Mouse (Mus musculus) olfactory bulb, adult 2 months (tissue): ENCODE measurements around the gene Calhm3. TPM values are rescaled to one million over a fixed set of nuclear protein-coding genes. Genes with fewer than 3 reads are reported as not detected.
A peak's percentile ranks its signal among the peaks of the same experiment; 100 is the strongest.

Experiments
- H3K27ac ChIP-seq: fragments of 200-500 bp; 2 replicates; pipeline ENCODE4 v1.5.1; 2012; ENCODE audit warnings: low read depth, low read length; ENCODE audit not compliant: insufficient read depth
- H3K4me1 ChIP-seq: fragments of 200-500 bp; 2 replicates; pipeline ENCODE4 v1.6.1; 2012; ENCODE audit warnings: low read length; ENCODE audit not compliant: control insufficient read depth, insufficient read depth
- H3K4me3 ChIP-seq: fragments of 200-500 bp; 2 replicates; pipeline ENCODE4 v1.5.1; 2012; ENCODE audit warnings: mild to moderate bottlenecking, low read depth, low read length, moderate library complexity; ENCODE audit not compliant: insufficient read depth
- CTCF ChIP-seq: fragments of 200-500 bp; IDR thresholded peaks from 2 replicates; pipeline ENCODE4 v1.5.1; 2012; ENCODE audit warnings: low read depth, mild to moderate bottlenecking, low read length, moderate library complexity; ENCODE audit not compliant: insufficient read depth
- POLR2A ChIP-seq: fragments of 200-500 bp; IDR thresholded peaks from 2 replicates; pipeline ENCODE4 v1.6.1; 2012; ENCODE audit warnings: mild to moderate bottlenecking, low read depth, low read length, moderate library complexity; ENCODE audit not compliant: insufficient read depth
- WGBS: fragments of 180-500 bp; shearing (Covaris S2); methylation state at CpG from one replicate; pipeline ENCODE4 v1.1.7; 2018; 5-methylcytosine and 5-hydroxymethylcytosine counted together
- polyA plus RNA-seq: library from polyadenylated mRNA; stranded (reverse); fragments of >200 nt; gene quantifications from 2 replicates; pipeline ENCODE4 v1.2.4, GENCODE M21; 2012; ENCODE audit warnings: low replicate concordance; ENCODE audit not compliant: missing spikeins, insufficient read depth, insufficient read length

Gene Calhm3
- polyA plus RNA-seq, 1 experiment: not detected

GRCm38 (mm10) chr19:47186514-47187275 is 29.1 kb upstream of the Calhm3 start:
- H3K4me1 ChIP-seq: peaks cover 16% of the 10 kb centered on the region
- no peak overlapping the region for H3K4me3 ChIP-seq
- WGBS: 33% methylated on average over 15 of the region's 15 CpGs
- no peak overlapping the region for H3K27ac ChIP-seq
- no peak for TF ChIP-seq POLR2A

- WGBS: 50% methylated on average over 4 of the region's 4 CpGs
- H3K4me1 ChIP-seq: peaks cover 16% of the 10 kb centered on the region
- TF ChIP-seq POLR2A (no peak), CTCF (no peak)
- H3K27ac ChIP-seq: no peak overlapping the region
- H3K4me3 ChIP-seq: no peak overlapping the region
Observed at GRCm38 (mm10) chr19:47184736-47185135, 27.2 kb upstream of the Calhm3 start.

DNA sequence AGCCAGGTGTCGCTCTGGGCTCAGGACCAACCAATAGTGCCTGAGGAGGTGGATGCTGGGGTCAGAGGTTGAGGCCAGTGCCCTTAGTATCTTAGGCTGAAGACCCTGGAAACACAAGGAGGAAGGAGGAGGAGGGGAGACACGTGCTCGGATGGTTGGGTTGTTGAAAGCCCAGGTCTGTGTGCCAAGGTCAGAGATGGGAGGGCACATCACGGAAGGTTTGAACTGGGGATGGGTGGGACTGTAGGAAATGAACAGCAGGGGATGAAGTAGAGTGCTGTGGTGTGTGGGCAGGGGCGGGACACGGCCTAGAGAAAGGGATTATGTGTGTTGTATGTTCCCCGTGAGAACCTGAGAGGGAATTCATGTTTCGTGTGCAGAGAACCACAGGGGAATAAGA is 26.7 kb upstream of the Calhm3 start:
- no peak overlapping the region for H3K27ac ChIP-seq
- TF ChIP-seq POLR2A (no peak), CTCF (no peak)
- 75% methylated on average over 8 of the region's 8 CpGs for WGBS
- peaks cover 20% of the 10 kb centered on the region for H3K4me1 ChIP-seq
- no peak overlapping the region for H3K4me3 ChIP-seq

DNA sequence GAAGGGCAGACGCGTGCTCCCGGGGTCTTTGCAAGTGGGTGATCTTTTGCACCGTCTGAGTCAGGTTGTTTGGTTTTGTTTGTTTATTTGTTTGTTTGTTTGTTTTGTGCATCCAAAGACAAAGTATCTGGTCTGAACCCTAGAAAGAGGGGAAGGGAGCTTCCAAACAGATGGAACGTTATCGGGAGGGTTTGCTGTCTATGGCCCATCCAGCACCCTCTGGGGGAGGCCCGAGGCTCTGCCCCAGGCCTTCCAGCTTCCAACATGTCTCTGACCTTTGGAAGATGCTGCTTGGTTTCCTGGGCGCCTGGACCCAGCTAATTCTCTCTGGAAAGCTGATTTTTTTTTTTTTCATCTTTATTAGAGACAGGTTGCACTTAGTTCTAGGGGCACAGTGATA is 22.4 kb upstream of the Calhm3 start:
- no peak overlapping the region for H3K27ac ChIP-seq

DNA sequence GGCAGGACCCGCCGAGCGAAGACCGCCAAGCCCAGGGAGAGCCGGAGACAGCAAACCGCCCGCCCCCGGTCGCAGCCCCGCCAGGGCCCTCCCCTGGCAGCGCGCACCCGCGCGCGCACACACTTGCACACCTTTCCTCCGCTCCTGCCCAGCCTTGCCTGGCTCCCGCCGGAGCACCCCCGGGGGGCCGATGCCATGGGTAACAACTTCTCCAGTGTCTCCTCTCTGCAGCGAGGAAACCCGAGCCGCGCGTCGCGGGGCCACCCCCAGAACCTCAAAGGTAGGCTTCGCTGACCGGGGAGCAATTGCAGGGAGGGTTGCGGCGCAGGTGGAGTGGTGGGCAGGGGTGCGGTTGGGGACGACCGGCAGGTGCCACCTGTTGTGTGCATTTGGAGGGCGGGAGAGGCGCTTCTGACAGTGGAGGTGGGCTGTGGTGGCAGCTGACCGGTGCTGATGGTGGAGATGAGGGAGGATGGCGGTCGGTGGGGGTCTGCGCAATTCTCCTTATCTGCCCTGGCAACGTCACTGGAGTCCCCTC is 21.8 kb upstream of the Calhm3 start:
- TF ChIP-seq CTCF (no peak), POLR2A (no peak)
- peak overlapping the region; percentile 69 for H3K4me3 ChIP-seq
- 1% methylated on average over 42 of the region's 42 CpGs for WGBS
- H3K4me1 ChIP-seq: peaks cover 12% of the 10 kb centered on the region
- no peak overlapping the region for H3K27ac ChIP-seq

More for the DNA sequence above, 22.4 kb upstream of the Calhm3 start:
- 21% methylated on average over 8 of the region's 8 CpGs for WGBS
- Histone ChIP-seq H3K4me3 (peak overlapping the region; percentile 69), H3K4me1 (peaks cover 13% of the 10 kb centered on the region)
- TF ChIP-seq CTCF (no peak), POLR2A (no peak)

DNA sequence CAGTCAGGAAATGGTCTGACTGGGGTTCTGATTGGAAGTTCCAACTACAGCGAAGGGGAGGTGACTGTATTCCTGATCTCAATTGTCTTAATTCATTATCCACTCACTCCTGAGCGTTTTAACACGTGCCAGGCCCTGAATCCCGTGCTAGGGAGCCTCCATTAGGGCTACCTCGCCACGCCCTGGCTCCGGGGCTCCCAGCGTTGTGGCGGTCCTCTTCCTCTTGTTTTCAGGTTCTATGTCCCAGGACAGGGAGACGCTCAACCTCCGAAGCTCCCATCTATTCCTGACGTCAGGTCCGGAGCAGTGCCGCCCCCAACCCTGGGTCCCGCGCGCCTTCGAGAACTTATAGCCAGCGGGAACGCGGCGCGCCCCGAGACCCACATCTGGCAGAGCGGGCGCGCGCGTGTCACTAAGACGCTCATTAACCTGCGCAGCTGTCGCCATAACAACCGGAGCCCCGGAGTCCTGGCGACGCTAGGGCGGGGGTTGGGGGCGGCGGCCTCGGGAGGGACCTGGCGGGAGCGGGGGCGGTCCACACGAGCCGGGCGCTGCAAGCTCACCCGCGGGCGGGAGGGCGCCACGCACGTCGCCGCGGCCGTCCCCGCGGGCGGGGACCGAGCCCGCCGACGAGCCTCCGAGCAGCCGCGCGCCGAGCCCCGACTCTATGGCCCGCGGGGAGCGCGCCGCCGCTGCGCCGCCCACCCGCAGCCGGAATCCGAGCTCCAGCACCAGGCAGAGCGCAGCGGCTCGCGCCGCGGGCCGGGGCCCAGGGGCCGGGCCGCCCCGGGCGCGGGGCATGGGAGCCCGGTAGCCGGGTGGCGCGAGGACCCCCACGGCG is 21.1 kb upstream of the Calhm3 start, which contains the start of gene Neurl1a:
Gene Neurl1a (plus strand): TSS at position 390 of the 841 bp plus-strand sequence.
- TF ChIP-seq POLR2A (no peak), CTCF (no peak)
- peaks cover 7% of the 10 kb centered on the region for H3K4me1 ChIP-seq
- 1% methylated on average over 97 of the region's 98 CpGs for WGBS
- H3K27ac ChIP-seq: no peak within 1 kb of the TSS
- peak within 1 kb of the TSS; percentile 69 for H3K4me3 ChIP-seq

- WGBS: 34% methylated on average over 10 of the region's 10 CpGs
- no peak overlapping the region for H3K4me3 ChIP-seq
- no peak overlapping the region for H3K27ac ChIP-seq
- TF ChIP-seq POLR2A: no peak
- TF ChIP-seq CTCF: no peak
- H3K4me1 ChIP-seq: peaks cover 7% of the 10 kb centered on the region
Observed at GRCm38 (mm10) chr19:47178001-47178400, 20.4 kb upstream of the Calhm3 start.

DNA sequence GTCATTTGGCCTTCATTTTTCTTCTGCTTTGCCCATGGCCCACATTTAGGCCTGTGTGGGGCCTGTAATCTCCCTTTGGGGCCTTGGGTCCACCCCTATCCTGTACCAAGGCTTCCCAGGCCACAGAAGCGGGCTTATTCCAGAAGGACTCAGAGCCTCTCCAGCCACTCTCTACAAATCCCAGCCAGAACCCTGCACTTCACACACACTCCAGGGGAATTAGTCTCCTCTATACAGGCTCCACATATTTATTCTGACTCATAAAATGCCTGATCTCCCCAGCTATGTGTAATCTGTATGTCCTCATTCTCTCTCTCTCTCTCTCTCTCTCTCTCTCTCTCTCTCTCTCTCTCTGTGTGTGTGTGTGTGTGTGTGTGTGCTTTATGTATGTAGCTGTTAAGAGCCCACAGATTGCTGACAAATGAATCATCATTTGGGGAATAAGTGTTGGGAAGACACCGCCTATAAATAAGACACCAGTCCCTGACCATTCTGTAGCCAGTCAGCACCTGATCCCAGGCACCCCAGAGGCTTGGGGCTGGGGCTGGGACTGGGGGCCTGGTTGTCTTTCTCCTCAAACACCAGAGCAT is 19.4 kb upstream of the Calhm3 start:
- 72% methylated on average over 2 of the region's 2 CpGs for WGBS
- no peak overlapping the region for H3K27ac ChIP-seq
- no peak overlapping the region for H3K4me3 ChIP-seq
- H3K4me1 ChIP-seq: peaks cover 7% of the 10 kb centered on the region
- TF ChIP-seq CTCF: no peak
- no peak for TF ChIP-seq POLR2A
